Mouse (Mus musculus): Measurements from ENCODE around the gene Scaf4. TPM values are rescaled to one million over a fixed set of nuclear protein-coding genes. Genes with fewer than 3 reads are reported as not detected.

Gene Scaf4
- total RNA-seq, 2 experiments from 2014 or later = 31.3 to 44.8 TPM

Other genes starting within 250 kb of the Scaf4 start
- gene Tiam1, start 140.7 kb downstream of the Scaf4 start, total RNA-seq (2014; fragmentation: Nextera tagmentation) = 66.1 and 76.1 TPM in 2 replicates
- gene Tiam1, start 140.7 kb downstream of the Scaf4 start, total RNA-seq (2017) = 65.8 and 68.6 TPM in 2 replicates
- gene Sod1, start 63.7 kb downstream of the Scaf4 start, total RNA-seq (2014; fragmentation: Nextera tagmentation) = 616 and 651 TPM in 2 replicates
- 639 and 762 TPM in 2 replicates for gene Sod1, start 63.7 kb downstream of the Scaf4 start, total RNA-seq (2017)
- not detected in 2 replicates for gene Hunk, start 101.5 kb upstream of the Scaf4 start, total RNA-seq (2014; fragmentation: Nextera tagmentation)
- not detected in 2 replicates for gene Hunk, start 101.5 kb upstream of the Scaf4 start, total RNA-seq (2017)

Measured in granulocyte monocyte progenitor cell, adult 5-6 weeks (primary cell).